Mouse (Mus musculus) embryo, embryonic 11 days (tissue): ENCODE data around the gene Gatd1.
"Not testable (repeated sequence)": the region's sequence is repeated elsewhere in the genome, so short reads cannot be mapped to it uniquely, and the experiment has no call there.

ENCODE experiments used
- DNase-seq: peaks from one replicate; pipeline ENCODE4 v3.0.0-alpha.2; 2015

Gene Gatd1

GRCm38 (mm10) chr7:141413809-141414584 is at the start of gene Gatd1:
TSS of gene Gatd1 (minus strand) at chr7:141414136.
- peak; percentile 99 for DNase-seq

GRCm38 (mm10) chr7:141462333-141462821 is 48.4 kb upstream of the Gatd1 start:
- DNase-seq, result peak; percentile 11

DNA sequence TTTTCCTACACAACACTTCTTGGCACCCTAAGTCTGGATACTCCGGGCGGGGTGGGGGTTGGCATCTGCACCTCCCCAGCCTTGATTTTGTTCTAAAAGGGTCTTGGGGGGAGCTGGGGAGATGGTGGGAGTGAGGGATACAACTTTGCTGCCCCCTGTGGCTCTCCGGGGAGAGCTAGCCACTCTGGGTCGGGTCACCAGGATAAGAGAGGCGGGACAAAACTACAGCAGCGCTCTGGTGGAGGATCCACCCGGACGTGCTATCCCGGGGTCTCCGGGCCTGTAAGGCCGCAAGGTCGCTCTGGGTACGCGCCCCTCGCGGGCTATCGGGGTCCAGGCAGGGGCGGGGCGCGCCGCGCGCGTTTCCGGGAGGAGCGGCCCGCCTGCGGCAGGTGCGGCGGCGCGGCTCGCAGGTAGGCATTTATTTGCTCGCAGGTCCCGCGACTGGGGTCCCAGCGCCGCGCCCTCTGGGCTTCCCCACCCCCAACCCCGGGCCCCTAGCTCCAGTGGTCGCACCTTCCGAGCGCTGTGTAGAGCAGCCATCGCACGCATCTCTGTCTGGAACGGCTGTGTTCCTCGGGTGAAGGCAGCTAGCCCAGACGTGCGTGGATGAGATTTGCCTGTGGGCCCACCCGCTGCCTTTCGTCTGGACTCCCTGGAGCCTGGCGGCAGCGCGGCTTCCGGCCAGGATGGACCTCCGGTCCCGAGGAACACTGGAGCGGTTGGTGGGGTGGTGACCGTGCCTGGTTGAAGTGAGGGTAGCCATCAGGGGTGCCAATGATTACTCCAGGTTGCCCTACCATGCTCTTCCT is 47.8 kb upstream of the Gatd1 start:
- DNase-seq, result peak; percentile 44

DNA sequence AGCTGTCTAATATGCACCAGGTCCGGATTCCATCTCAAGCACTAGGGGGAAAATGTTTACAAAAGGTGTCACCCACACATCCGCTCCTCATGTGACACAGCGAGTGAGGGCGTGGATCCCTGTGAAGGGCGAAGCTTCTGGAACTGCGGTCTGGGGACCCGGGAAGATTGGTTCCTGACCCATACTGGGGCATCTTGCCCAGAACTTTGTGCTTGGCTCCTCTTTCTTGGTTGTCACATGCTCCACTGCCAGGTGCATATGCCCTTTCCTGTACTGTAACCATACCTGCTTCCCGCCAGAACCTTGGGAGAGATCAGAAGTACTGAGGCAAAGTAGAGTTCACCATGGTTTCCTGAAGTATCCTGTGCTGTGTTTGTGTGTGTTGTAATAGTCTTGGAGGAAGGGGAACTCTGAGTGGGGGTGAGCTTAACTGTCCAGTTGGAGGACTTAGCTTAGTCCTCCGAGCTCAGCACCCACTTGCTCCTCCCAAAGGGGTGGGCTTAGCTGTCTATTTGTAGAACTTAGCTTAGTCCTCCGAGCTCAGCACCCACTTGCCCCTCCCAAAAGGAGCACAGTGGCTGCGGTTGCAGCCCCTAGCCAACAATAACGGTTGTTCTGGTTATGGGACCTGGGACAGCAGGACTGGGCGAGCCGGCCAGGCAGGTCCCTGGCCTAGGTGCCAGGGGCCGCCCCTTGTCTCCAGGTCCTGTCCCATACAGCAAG is 46.6 kb upstream of the Gatd1 start, which contains the start of gene Cracr2b:
Gene Cracr2b (plus strand): TSS at position 704 of the 723 bp plus-strand sequence.
- DNase-seq, result no peak

DNA sequence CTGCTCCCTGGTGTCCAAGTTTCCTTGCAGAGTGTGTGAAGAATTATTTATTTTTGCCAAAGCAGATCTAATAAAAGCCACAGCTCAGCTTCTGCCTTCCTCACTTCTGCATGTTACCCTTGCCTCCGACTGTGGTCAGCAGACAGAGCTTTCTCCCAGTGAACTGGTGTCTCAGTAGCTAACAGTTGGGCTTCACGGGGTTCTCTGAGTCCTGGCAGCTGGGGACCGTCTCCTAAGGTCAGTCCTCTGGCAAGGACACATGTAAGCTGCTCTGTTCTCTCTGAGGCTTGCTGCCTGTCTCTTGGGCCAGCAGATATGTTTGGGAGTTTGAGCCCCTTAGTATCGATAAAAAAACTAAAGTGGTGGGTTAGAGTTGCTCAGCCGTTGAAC is 46.1 kb upstream of the Gatd1 start:
- DNase-seq, result no peak

DNA sequence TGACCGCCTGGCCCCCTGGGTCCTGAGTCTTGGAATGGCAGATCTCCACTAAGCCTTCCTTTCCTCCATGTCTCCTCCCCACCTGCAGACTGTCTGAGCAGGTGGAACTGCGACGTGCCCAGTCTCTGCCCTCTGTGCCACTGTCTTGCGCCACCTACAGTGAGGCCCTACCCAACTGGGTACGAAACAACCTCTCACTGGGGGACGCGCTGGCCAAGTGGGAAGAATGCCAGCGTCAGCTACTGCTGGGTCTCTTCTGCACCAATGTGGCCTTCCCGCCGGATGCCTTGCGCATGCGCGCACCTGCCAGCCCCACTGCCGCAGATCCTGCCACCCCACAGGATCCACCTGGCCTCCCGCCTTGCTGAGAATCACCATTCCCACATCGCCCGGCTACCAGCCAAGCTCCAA is 45.4 kb upstream of the Gatd1 start:
- DNase-seq, result no peak

GRCm38 (mm10) chr7:141458661-141459060 is 44.7 kb upstream of the Gatd1 start:
- no peak for DNase-seq

DNA sequence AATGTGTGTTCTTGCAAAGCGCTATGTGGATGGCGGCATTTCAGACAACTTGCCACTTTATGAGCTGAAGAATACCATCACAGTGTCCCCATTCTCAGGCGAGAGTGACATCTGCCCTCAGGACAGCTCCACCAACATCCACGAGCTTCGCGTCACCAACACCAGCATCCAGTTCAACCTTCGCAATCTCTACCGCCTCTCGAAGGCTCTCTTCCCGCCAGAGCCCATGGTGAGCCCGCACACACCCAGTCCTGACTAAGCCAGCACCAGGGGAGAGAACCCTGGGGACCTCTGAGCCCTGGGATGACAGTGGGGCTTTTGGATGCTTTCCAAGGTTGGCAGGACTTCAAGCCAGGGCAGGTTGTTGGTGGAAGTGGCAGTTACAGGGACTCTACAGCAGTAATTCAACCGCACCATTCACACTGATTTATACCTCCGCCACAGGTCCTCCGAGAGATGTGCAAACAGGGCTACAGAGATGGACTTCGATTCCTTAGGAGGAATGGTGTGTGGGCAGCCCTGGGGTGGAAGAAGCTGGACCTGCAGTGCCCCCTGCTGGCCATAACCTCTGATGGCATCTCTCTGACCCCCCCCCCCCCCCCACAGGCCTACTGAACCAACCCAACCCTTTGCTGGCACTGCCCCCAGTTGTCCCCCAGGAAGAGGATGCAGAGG is 44.2 kb upstream of the Gatd1 start:
- peak; percentile 60 for DNase-seq

DNA sequence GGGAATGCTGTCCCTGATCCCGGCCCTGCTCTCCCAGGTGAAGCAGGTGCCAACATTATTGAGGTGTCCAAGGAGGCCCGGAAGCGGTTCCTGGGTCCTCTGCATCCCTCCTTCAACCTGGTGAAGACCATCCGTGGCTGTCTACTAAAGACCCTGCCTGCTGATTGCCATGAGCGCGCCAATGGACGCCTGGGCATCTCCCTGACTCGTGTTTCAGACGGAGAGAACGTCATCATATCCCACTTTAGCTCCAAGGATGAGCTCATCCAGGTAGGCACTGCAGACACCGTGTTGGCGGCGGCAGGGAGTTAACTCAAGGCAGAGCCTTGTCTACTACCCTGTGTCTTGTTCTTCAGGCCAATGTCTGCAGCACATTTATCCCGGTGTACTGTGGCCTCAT is 43.3 kb upstream of the Gatd1 start:
- DNase-seq, result no peak

DNA sequence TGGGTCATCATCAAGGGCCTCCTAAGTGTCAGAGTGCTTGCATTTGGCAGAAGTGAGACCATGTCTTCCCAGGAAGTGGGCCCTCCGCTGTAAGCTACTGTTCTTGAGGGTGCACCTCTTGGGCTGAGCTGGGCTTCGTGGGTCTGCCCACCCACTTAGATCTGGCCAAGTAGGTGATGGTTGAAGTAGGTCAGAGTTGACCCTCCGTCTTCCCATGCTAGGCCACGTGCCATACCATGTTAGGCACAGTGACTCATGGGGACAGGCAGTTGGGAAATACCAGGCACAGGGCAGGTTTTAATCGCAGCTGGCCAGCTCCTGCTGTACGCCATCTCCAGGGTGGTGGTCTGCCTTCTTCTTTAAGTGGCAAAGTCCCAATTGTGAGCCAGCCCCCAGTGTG is 42.8 kb upstream of the Gatd1 start:
- DNase-seq, result no peak

- DNase-seq, result peak; percentile 66
Measured at GRCm38 (mm10) chr7:141455610-141456314, 41.8 kb upstream of the Gatd1 start.

DNA sequence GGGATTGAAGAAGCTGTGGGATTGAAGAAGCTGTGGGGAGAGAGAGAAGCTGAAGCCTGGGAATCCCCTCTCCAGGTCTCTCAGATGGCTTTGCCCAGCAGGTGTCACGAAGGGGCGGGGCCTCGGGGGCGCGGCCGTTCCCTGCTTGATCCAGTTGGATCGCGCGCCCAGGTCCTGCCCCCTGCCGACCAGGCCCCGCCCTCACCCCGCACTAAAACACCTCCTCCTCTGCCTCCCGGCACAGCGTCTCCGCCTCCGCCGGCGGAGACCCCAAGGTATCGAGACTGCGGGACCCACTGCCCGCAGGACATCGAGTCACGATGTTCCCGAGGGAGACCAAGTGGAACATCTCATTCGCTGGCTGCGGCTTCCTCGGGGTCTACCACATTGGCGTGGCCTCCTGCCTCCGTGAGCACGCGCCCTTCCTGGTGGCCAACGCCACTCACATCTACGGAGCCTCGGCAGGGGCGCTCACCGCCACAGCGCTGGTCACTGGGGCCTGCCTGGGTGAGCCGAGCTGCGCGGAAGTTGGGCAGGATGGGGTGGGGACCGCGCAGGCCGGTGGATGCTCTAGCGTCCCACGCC is 41.1 kb upstream of the Gatd1 start, which contains the start of gene Pnpla2:
Gene Pnpla2 (plus strand): TSS at position 232 of the 585 bp plus-strand sequence.
- peak; percentile 94 for DNase-seq

DNA sequence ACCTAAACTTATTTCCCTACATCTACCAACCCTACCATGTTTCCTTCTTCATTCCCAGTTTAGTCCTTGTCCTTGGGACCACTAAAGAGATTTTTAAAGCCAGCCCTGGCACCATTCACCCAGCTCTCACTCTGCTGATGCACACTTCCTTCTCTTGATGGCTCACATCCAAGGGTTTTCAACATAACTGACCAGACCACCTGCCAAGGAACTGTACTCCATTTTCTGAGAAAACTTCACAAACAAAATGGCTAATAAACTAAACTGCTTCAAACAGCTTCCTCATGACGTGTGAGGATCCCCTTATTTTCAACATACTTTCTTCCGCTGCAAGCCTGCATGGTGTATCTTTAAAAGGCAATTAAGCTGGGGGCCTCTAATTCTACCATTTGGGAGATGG is 39.7 kb upstream of the Gatd1 start:
- no peak for DNase-seq

DNA sequence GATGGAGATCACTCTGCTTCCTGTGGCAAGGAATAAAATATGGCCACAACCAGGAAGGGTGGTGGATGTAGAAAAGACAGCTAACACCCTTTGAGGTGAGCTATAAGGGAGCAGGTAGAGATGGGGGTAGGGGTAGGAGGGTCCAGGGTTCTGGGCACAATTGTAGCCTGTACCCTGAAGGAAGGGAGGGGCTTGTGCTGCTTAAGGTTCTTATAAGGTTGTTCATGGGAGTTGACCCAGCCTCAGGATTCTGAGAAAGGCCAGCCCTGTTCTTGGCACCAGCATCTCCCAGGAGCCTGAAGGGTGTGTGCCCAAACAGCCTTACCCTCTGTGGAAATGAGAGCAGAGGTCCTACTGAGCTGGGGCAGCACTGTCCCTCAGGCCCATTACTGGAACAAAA is 38.0 kb upstream of the Gatd1 start:
- no peak for DNase-seq

GRCm38 (mm10) chr7:141447110-141447991 is 33.4 kb upstream of the Gatd1 start, which contains the start of gene Rplp2:
TSS of gene Rplp2 (plus strand) at chr7:141447370.
- peak; percentile 96 for DNase-seq

DNA sequence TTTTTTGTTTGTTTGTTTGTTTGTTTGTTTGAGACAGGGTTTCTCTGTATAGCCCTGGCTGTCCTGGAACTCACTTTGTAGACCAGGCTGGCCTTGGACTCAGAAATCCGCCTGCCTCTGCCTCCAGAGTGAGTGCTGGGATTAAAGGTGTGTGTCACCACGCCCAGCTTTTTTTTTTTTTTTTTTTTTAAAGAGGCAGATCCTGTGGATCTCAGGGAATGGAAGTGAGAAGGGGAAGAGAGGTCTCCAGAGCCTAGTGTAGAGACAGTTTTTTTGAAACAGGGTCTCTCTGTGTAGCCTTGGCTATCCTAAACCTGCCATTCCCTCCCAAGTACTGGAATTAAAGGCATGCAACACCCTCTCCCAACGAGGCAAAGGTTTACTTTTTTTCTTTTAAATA is 32.4 kb upstream of the Gatd1 start:
- not testable (repeated sequence) for DNase-seq

- DNase-seq, result peak; percentile 93
Measured at GRCm38 (mm10) chr7:141443828-141444237, 29.9 kb upstream of the Gatd1 start, which contains the start of gene Pidd1. TSS of gene Pidd1 (minus strand) at chr7:141444025.

DNA sequence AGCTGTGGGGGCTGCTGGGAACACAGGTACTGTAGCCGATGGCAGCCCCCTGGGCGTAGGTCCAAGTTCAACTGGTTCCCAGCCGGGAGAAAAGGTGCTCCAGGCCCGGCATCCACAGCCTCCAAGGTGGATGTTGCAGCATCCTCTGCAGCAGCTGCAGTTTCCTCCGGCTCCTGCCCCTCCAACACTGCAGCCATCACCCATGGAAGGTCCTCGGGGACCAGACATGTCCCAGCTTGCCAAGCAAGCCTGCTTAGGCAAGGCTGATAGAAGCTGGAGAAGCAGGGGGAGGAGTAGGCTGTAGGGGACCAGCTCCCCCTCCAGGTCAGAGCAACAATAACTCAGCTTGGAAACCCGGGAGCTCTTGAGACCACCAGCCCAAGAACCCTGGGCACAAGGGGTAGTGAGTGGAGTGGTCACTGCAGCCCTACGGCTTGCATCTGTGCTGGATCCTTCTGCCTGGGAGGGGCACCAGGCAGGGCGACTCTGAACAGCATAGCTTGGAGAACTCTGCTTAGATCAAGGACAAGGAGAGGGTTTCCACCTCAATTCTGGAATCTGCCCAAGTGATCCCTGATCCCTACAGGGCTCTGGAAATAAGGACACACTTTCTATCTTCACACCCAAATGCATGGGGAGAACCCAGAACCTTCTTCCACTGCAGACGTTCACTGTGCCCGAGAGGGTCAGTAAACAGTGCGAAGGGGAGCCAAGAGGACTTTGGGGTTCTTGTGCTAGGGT is 29.3 kb upstream of the Gatd1 start:
- peak; percentile 77 for DNase-seq

GRCm38 (mm10) chr7:141442199-141442598 is 28.3 kb upstream of the Gatd1 start:
- DNase-seq, result no peak
